Mouse (Mus musculus): Measurements from ENCODE around the gene ccdc198.

DNA sequence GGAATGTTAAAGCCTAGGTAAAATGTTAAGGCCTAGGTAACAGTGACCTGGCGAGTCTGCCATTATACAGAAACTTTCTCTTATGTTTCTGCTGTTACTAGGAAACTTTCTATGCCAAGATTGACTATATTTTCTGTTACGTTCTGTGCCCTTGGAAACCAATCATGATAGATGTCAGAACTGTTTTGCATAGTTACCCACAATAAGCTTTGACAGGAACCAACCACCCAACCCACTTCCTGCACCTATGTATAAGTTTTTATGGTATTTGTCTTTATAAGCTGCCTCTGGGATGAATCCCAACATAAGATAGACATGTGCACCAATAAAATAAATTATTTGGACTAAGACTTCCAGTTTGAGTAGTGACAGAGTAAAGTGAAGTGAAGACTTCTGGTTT is 23.5 kb downstream of the ccdc198 start:
- TF ChIP-seq GATA1 (IDR thresholded peaks at IDR 0.05; ENCODE audit: low read length), result no peak
- TF ChIP-seq TAL1 (IDR thresholded peaks at IDR 0.05; ENCODE audit: low read length), result no peak
